Mouse (Mus musculus) testis, adult 2 months (tissue): ENCODE data around the gene Fsd1l. TPM values are rescaled to one million over a fixed set of nuclear protein-coding genes. Genes with fewer than 3 reads are reported as not detected.
"Not testable (repeated sequence)": the region's sequence is repeated elsewhere in the genome, so short reads cannot be mapped to it uniquely, and the experiment has no call there.

Source experiments
- H3K27ac ChIP-seq: fragments of 200-500 bp; 2 replicates; pipeline ENCODE4 v1.5.1; 2012; ENCODE audit warnings: low read depth, low read length; ENCODE audit not compliant: control insufficient read depth, insufficient read depth
- H3K27me3 ChIP-seq: fragments of 200-500 bp; 2 replicates; pipeline ENCODE4 v1.6.1; 2012; ENCODE audit warnings: mild to moderate bottlenecking, low read length, moderate library complexity; ENCODE audit not compliant: control insufficient read depth, insufficient read depth
- H3K36me3 ChIP-seq: fragments of 200-500 bp; 2 replicates; pipeline ENCODE4 v1.6.1; 2012; ENCODE audit warnings: mild to moderate bottlenecking, low read length; ENCODE audit not compliant: control insufficient read depth, insufficient read depth
- H3K4me1 ChIP-seq: fragments of 200-500 bp; 2 replicates; pipeline ENCODE4 v1.6.1; 2012; ENCODE audit warnings: low read length; ENCODE audit not compliant: control insufficient read depth, insufficient read depth
- H3K4me3 ChIP-seq: fragments of 200-500 bp; 2 replicates; pipeline ENCODE4 v1.5.1; 2012; ENCODE audit warnings: low read depth, mild to moderate bottlenecking, low read length, moderate library complexity, mixed read lengths; ENCODE audit not compliant: control insufficient read depth
- CTCF ChIP-seq: fragments of 200-500 bp; IDR thresholded peaks from 2 replicates; pipeline ENCODE4 v1.5.1; 2012; ENCODE audit warnings: low read depth, mild to moderate bottlenecking, inconsistent platforms, low read length, moderate library complexity; ENCODE audit not compliant: control insufficient read depth, insufficient read depth, insufficient replicate concordance
- POLR2A ChIP-seq: fragments of 200-500 bp; IDR thresholded peaks from 2 replicates; pipeline ENCODE4 v1.6.1; 2012; ENCODE audit warnings: low read depth, mild to moderate bottlenecking, inconsistent platforms, low read length, moderate library complexity; ENCODE audit not compliant: control insufficient read depth
- polyA plus RNA-seq: library from polyadenylated mRNA; depleted of rRNA; stranded (reverse); fragments of >200 nt; gene quantifications from 2 replicates; pipeline ENCODE4 v1.2.3, GENCODE M21; 2012

Fsd1l gene
- polyA plus RNA-seq, 1 experiment = 2.5 TPM

GRCm38 (mm10) chr4:53717546-53717945, 86.3 kb downstream of the Fsd1l start:
- no peak overlapping the region for H3K4me3 ChIP-seq
- H3K4me1 ChIP-seq = peaks cover 3% of the 10 kb centered on the region
- TF ChIP-seq CTCF (no peak), POLR2A (no peak)
- no peaks in the 10 kb centered on the region for H3K27me3 ChIP-seq
- H3K36me3 ChIP-seq = peaks cover 2% of the 10 kb centered on the region
- no peak overlapping the region for H3K27ac ChIP-seq

- Histone ChIP-seq H3K4me1 (peaks cover 3% of the 10 kb centered on the region; the same call in 1 of the 2 replicates), H3K4me3 (no peak overlapping the region), H3K27ac (no peak overlapping the region), H3K36me3 (peaks cover 2% of the 10 kb centered on the region), H3K27me3 (no peaks in the 10 kb centered on the region)
- TF ChIP-seq CTCF (no peak), POLR2A (no peak)
Observed at GRCm38 (mm10) chr4:53718261-53718660, 87.0 kb downstream of the Fsd1l start.

GRCm38 (mm10) chr4:53722506-53722905, 91.2 kb downstream of the Fsd1l start:
- H3K36me3 ChIP-seq = peaks cover 2% of the 10 kb centered on the region
- no peaks in the 10 kb centered on the region for H3K27me3 ChIP-seq
- no peak overlapping the region for H3K4me3 ChIP-seq
- peaks cover 3% of the 10 kb centered on the region; the same call in 1 of the 2 replicates for H3K4me1 ChIP-seq
- H3K27ac ChIP-seq = no peak overlapping the region
- TF ChIP-seq POLR2A (no peak), CTCF (no peak)

GRCm38 (mm10) chr4:53726100-53726499, 94.8 kb downstream of the Fsd1l start:
- not testable (repeated sequence) for H3K4me3 ChIP-seq, H3K27me3 ChIP-seq, H3K4me1 ChIP-seq, H3K36me3 ChIP-seq, H3K27ac ChIP-seq

- no peak overlapping the region for H3K27ac ChIP-seq
- peaks cover 3% of the 10 kb centered on the region for H3K36me3 ChIP-seq
Observed at GRCm38 (mm10) chr4:53728121-53728520, 96.8 kb downstream of the Fsd1l start.

GRCm38 (mm10) chr4:53738956-53739616, 107.8 kb downstream of the Fsd1l start:
- Histone ChIP-seq H3K4me3 (no peak overlapping the region), H3K36me3 (no peaks in the 10 kb centered on the region; the same call in none of the 2 replicates), H3K27me3 (no peaks in the 10 kb centered on the region), H3K4me1 (no peaks in the 10 kb centered on the region), H3K27ac (no peak overlapping the region)
- TF ChIP-seq POLR2A = no peak
- no peak for TF ChIP-seq CTCF

More at GRCm38 (mm10) chr4:53728121-53728520, 96.8 kb downstream of the Fsd1l start:
- TF ChIP-seq CTCF = no peak
- no peaks in the 10 kb centered on the region for H3K4me1 ChIP-seq
- no peak overlapping the region for H3K4me3 ChIP-seq
- H3K27me3 ChIP-seq = no peaks in the 10 kb centered on the region

GRCm38 (mm10) chr4:53749831-53750230, 118.6 kb downstream of the Fsd1l start:
- H3K27me3 ChIP-seq = no peaks in the 10 kb centered on the region
- no peak for TF ChIP-seq POLR2A
- TF ChIP-seq CTCF = no peak
- no peaks in the 10 kb centered on the region; the same call in 1 of the 2 replicates for H3K36me3 ChIP-seq
- H3K27ac ChIP-seq = no peak overlapping the region
- no peaks in the 10 kb centered on the region for H3K4me1 ChIP-seq
- H3K4me3 ChIP-seq = no peak overlapping the region
